Comparison of ENCODE assay signal across 8 mouse cellular contexts in genomic region chr10:127190398-127191190, GRCm38 (mm10). TPM values are rescaled to one million over a fixed set of nuclear protein-coding genes. Genes with fewer than 3 reads are reported as not detected.
A peak's percentile ranks its signal among the peaks of the same experiment; 100 is the strongest.
DNase-seq lines count a peak whose midpoint lies in the region; ATAC-seq and TF ChIP-seq lines count a peak whose summit lies in the region.

No protein-coding gene starts in this region.

- no peak for TF ChIP-seq CTCF in stomach, postnatal 0 days (IDR thresholded peaks at IDR 0.05; ENCODE audit: low read depth)

- WGBS in neural tube, embryonic 11.5 days: 38% methylated on average over 14 of the region's 14 CpGs
- 41% methylated on average over 14 of the region's 14 CpGs for WGBS in limb, embryonic 13.5 days
- WGBS in stomach, postnatal 0 days: 41% methylated on average over 14 of the region's 14 CpGs

- peaks cover 6% of the 10 kb centered on the region; the same call in 1 of the 2 replicates for H3K9me3 ChIP-seq in erythroblast, embryonic 14.5 days (ENCODE audit: control insufficient read depth, low read length)
- H3K9me3 ChIP-seq in neural tube, embryonic 11.5 days (ENCODE audit: control insufficient read depth, low read length): no peaks in the 10 kb centered on the region
- no peaks in the 10 kb centered on the region for H3K9me3 ChIP-seq in limb, embryonic 13.5 days
- no peaks in the 10 kb centered on the region for H3K9me3 ChIP-seq in stomach, postnatal 0 days (ENCODE audit: control insufficient read depth, low read length)

- ATAC-seq in erythroblast, adult 5-6 weeks (replicated peaks; ENCODE audit: low FRiP score, poor library complexity, severe bottlenecking): no peak
- ATAC-seq in neural tube, embryonic 11.5 days (ENCODE audit: insufficient read depth, low FRiP score, low TSS enrichment): no peak
- no peak for ATAC-seq in limb, embryonic 13.5 days (ENCODE audit: low FRiP score, low read depth)
- ATAC-seq in stomach, postnatal 0 days (ENCODE audit: low FRiP score, low TSS enrichment): no peak

- H3K9ac ChIP-seq in neural tube, embryonic 11.5 days (ENCODE audit: low read length): no peak overlapping the region
- H3K9ac ChIP-seq in limb, embryonic 13.5 days: peak overlapping the region; percentile 90
- no peak overlapping the region for H3K9ac ChIP-seq in stomach, postnatal 0 days (ENCODE audit: low read length)

- peak overlapping the region; percentile 76; the same call in 1 of the 2 replicates for H3K27ac ChIP-seq in neural tube, embryonic 11.5 days (ENCODE audit: low read depth, low read length)
- H3K27ac ChIP-seq in limb, embryonic 13.5 days: peak overlapping the region; percentile 95
- H3K27ac ChIP-seq in stomach, postnatal 0 days (replicated peaks): peak overlapping the region; percentile 93

- no peak for DNase-seq in neural tube, embryonic 11.5 days (ENCODE audit: low spot score)
- DNase-seq in neural tube, embryonic 10.5 days (ENCODE audit: extremely low spot score, low spot score): no peak
- DNase-seq in stomach, postnatal 0 days (ENCODE audit: low spot score): no peak
- no peak for DNase-seq in right cerebral cortex, postnatal 36 days (ENCODE audit: low spot score in 2 of 2)
- no peak for DNase-seq in urinary bladder, postnatal 4 days (ENCODE audit: low spot score in 2 of 2)

- H3K4me2 ChIP-seq in neural tube, embryonic 11.5 days (ENCODE audit: low read depth): peak overlapping the region; percentile 99
- peak overlapping the region; percentile 96 for H3K4me2 ChIP-seq in limb, embryonic 13.5 days (replicated peaks)
- H3K4me2 ChIP-seq in stomach, postnatal 0 days (replicated peaks; ENCODE audit: low read depth): peak overlapping the region; percentile 88

- H3K27me3 ChIP-seq in erythroblast, embryonic 14.5 days (ENCODE audit: control insufficient read depth): no peaks in the 10 kb centered on the region
- no peaks in the 10 kb centered on the region for H3K27me3 ChIP-seq in neural tube, embryonic 11.5 days (ENCODE audit: control insufficient read depth, insufficient read depth, low read length)
- 0 out of 2 replicates have a peak, but pooled peaks cover 2% of the 10 kb centered on the region for H3K27me3 ChIP-seq in limb, embryonic 13.5 days
- H3K27me3 ChIP-seq in stomach, postnatal 0 days (ENCODE audit: control insufficient read depth, insufficient read depth, low read length): no peaks in the 10 kb centered on the region

- H3K36me3 ChIP-seq in erythroblast, embryonic 14.5 days (ENCODE audit: control insufficient read depth): peaks cover 19% of the 10 kb centered on the region
- H3K36me3 ChIP-seq in neural tube, embryonic 11.5 days (ENCODE audit: control insufficient read depth, insufficient read depth, low read length): peaks cover 17% of the 10 kb centered on the region
- peaks cover 45% of the 10 kb centered on the region for H3K36me3 ChIP-seq in limb, embryonic 13.5 days
- peaks cover 2% of the 10 kb centered on the region; the same call in 1 of the 2 replicates for H3K36me3 ChIP-seq in stomach, postnatal 0 days (ENCODE audit: control insufficient read depth, insufficient read depth, low read length)

- peak overlapping the region; percentile 72 for H3K4me3 ChIP-seq in erythroblast, embryonic 14.5 days (replicated peaks)
- H3K4me3 ChIP-seq in neural tube, embryonic 11.5 days (ENCODE audit: low read depth, low read length): peak overlapping the region; percentile 79; the same call in 1 of the 2 replicates
- peak overlapping the region; percentile 71 for H3K4me3 ChIP-seq in limb, embryonic 13.5 days
- peak overlapping the region; percentile 59 for H3K4me3 ChIP-seq in stomach, postnatal 0 days (ENCODE audit: low read depth, low read length)

- H3K4me1 ChIP-seq in erythroblast, embryonic 14.5 days (ENCODE audit: control insufficient read depth): peaks cover 73% of the 10 kb centered on the region
- peaks cover 19% of the 10 kb centered on the region for H3K4me1 ChIP-seq in neural tube, embryonic 11.5 days (ENCODE audit: control insufficient read depth, insufficient read depth, low read length)
- peaks cover 49% of the 10 kb centered on the region for H3K4me1 ChIP-seq in limb, embryonic 13.5 days
- H3K4me1 ChIP-seq in stomach, postnatal 0 days (replicated peaks; ENCODE audit: control insufficient read depth, insufficient read depth): no peaks in the 10 kb centered on the region; the same call in 1 of the 2 replicates

- no peak for TF ChIP-seq EP300 in stomach, postnatal 0 days (optimal IDR thresholded peaks at IDR 0.05)

RNA-seq across cellular contexts. Expression of gene Arhgef25, which starts 0.7 kb away (rescaled TPM):
- 0.47 and 0.52 TPM in 2 replicates for polyA plus RNA-seq in erythroblast, embryonic 14.5 days (2012)
- 0.84 and 1.7 TPM in 2 replicates for total RNA-seq in erythroblast, adult 5-6 weeks (2015; ENCODE audit: low replicate concordance)
- total RNA-seq in erythroblast, adult 5-6 weeks (2017; ENCODE audit: low replicate concordance): 2.2 and 2.7 TPM in 2 replicates
- polyA plus RNA-seq in neural tube, embryonic 11.5 days (2014; fragmentation: Nextera tagmentation; extraction: Ambion mirVana): 31.7 and 31.8 TPM in 2 replicates
- polyA plus RNA-seq in limb, embryonic 13.5 days (2015; fragmentation: Nextera tagmentation; extraction: Ambion mirVana): 108 and 111 TPM in 2 replicates
- 25.3 and 29.7 TPM in 2 replicates for polyA plus RNA-seq in stomach, postnatal 0 days (2015; fragmentation: Nextera tagmentation; extraction: Ambion mirVana)

RNA-seq across cellular contexts. Expression of gene Dtx3, which starts 4.9 kb away (rescaled TPM):
- polyA plus RNA-seq in erythroblast, embryonic 14.5 days (2012): 11.1 and 11.5 TPM in 2 replicates
- 10.4 and 18.0 TPM in 2 replicates for total RNA-seq in erythroblast, adult 5-6 weeks (2015; ENCODE audit: low replicate concordance)
- 8.4 and 9.4 TPM in 2 replicates for total RNA-seq in erythroblast, adult 5-6 weeks (2017; ENCODE audit: low replicate concordance)
- 138 and 148 TPM in 2 replicates for polyA plus RNA-seq in neural tube, embryonic 11.5 days (2014; fragmentation: Nextera tagmentation; extraction: Ambion mirVana)
- polyA plus RNA-seq in limb, embryonic 13.5 days (2015; fragmentation: Nextera tagmentation; extraction: Ambion mirVana): 169 and 173 TPM in 2 replicates
- 27.8 and 32.9 TPM in 2 replicates for polyA plus RNA-seq in stomach, postnatal 0 days (2015; fragmentation: Nextera tagmentation; extraction: Ambion mirVana)

RNA-seq across cellular contexts. Expression of gene Slc26a10, which starts 10.1 kb away (rescaled TPM):
- not detected in 2 replicates for polyA plus RNA-seq in erythroblast, embryonic 14.5 days (2012)
- not detected in 2 replicates for total RNA-seq in erythroblast, adult 5-6 weeks (2015; ENCODE audit: low replicate concordance)
- 0.28 TPM in 1 of 2 replicates, not detected in the other for total RNA-seq in erythroblast, adult 5-6 weeks (2017; ENCODE audit: low replicate concordance)
- polyA plus RNA-seq in neural tube, embryonic 11.5 days (2014; fragmentation: Nextera tagmentation; extraction: Ambion mirVana): 0.36 and 0.89 TPM in 2 replicates
- polyA plus RNA-seq in limb, embryonic 13.5 days (2015; fragmentation: Nextera tagmentation; extraction: Ambion mirVana): 1.4 and 1.6 TPM in 2 replicates
- polyA plus RNA-seq in stomach, postnatal 0 days (2015; fragmentation: Nextera tagmentation; extraction: Ambion mirVana): 0.70 and 0.76 TPM in 2 replicates

RNA-seq across cellular contexts. Expression of gene Pip4k2c, which starts 20.8 kb away (rescaled TPM):
- polyA plus RNA-seq in erythroblast, embryonic 14.5 days (2012): 9.5 and 10.2 TPM in 2 replicates
- 11.3 and 13.3 TPM in 2 replicates for total RNA-seq in erythroblast, adult 5-6 weeks (2015; ENCODE audit: low replicate concordance)
- total RNA-seq in erythroblast, adult 5-6 weeks (2017; ENCODE audit: low replicate concordance): 19.6 and 25.6 TPM in 2 replicates
- polyA plus RNA-seq in neural tube, embryonic 11.5 days (2014; fragmentation: Nextera tagmentation; extraction: Ambion mirVana): 15.4 and 16.4 TPM in 2 replicates
- 27.6 and 29.1 TPM in 2 replicates for polyA plus RNA-seq in limb, embryonic 13.5 days (2015; fragmentation: Nextera tagmentation; extraction: Ambion mirVana)
- polyA plus RNA-seq in stomach, postnatal 0 days (2015; fragmentation: Nextera tagmentation; extraction: Ambion mirVana): 23.2 and 26.0 TPM in 2 replicates

RNA-seq across cellular contexts. Expression of gene B4galnt1, which starts 25.6 kb away (rescaled TPM):
- 0.56 and 1.0 TPM in 2 replicates for polyA plus RNA-seq in erythroblast, embryonic 14.5 days (2012)
- 33.0 and 34.3 TPM in 2 replicates for total RNA-seq in erythroblast, adult 5-6 weeks (2015; ENCODE audit: low replicate concordance)
- total RNA-seq in erythroblast, adult 5-6 weeks (2017; ENCODE audit: low replicate concordance): 8.1 and 17.6 TPM in 2 replicates
- polyA plus RNA-seq in neural tube, embryonic 11.5 days (2014; fragmentation: Nextera tagmentation; extraction: Ambion mirVana): 17.3 and 19.9 TPM in 2 replicates
- 6.2 and 6.9 TPM in 2 replicates for polyA plus RNA-seq in limb, embryonic 13.5 days (2015; fragmentation: Nextera tagmentation; extraction: Ambion mirVana)
- polyA plus RNA-seq in stomach, postnatal 0 days (2015; fragmentation: Nextera tagmentation; extraction: Ambion mirVana): 45.9 and 65.4 TPM in 2 replicates

Comparison
In these comparisons a context has a peak if more than half of its experiments do, and no peak if none do; other contexts are left out.
1. RNA of gene Arhgef25, which starts 0.7 kb away (polyA plus RNA-seq): 108 to 111 TPM in limb, embryonic 13.5 days, 31.7 to 31.8 TPM in neural tube, embryonic 11.5 days and 25.3 to 29.7 TPM in stomach, postnatal 0 days; 0.47 to 0.52 TPM in erythroblast, embryonic 14.5 days; every median in the first group is over 10 times any median in the second.
2. Peak in every context shown above with its lines, with median percentiles within 50 percentile points of each other: H3K4me3 ChIP-seq, H3K27ac ChIP-seq and H3K4me2 ChIP-seq.